Mouse (Mus musculus) hindbrain, embryonic 12.5 days (tissue): ENCODE measurements at regions not wholly inside any gene's neighbourhood (a gene's known extent, or its start where the extent isn't known, plus 50 kb on each side); places are given as distances from the start of the nearest gene placed in this dataset.
A peak's percentile ranks its signal among the peaks of the same experiment; 100 is the strongest.

Experiments
- ATAC-seq: fragments of 200-750 bp; cut with Nextera tagmentation; 2 replicates; pipeline ENCODE4 v1.8.0; 2017; ENCODE audit warnings: moderate TSS enrichment; ENCODE audit not compliant: low FRiP score
- H3K27ac ChIP-seq: fragments of 300-500 bp; sonication (generic); 2 replicates; pipeline ENCODE4 v1.5.1; 2016; ENCODE audit warnings: mild to moderate bottlenecking
- H3K27me3 ChIP-seq: fragments of 300-500 bp; sonication (generic); 2 replicates; pipeline ENCODE4 v1.6.1; 2016; ENCODE audit warnings: mild to moderate bottlenecking
- H3K36me3 ChIP-seq: fragments of 300-500 bp; sonication (generic); 2 replicates; pipeline ENCODE4 v1.6.1; 2016; ENCODE audit warnings: mild to moderate bottlenecking
- H3K4me1 ChIP-seq: fragments of 300-500 bp; sonication (generic); 2 replicates; pipeline ENCODE4 v1.6.1; 2016
- H3K4me2 ChIP-seq: fragments of 300-500 bp; sonication (generic); replicated peaks from 2 replicates; pipeline ENCODE4 v1.6.1; 2016; ENCODE audit warnings: mild to moderate bottlenecking
- H3K4me3 ChIP-seq: fragments of 300-500 bp; sonication (generic); 2 replicates; pipeline ENCODE4 v1.5.1; 2016; ENCODE audit warnings: mild to moderate bottlenecking
- H3K9ac ChIP-seq: fragments of 300-500 bp; sonication (generic); 2 replicates; pipeline ENCODE4 v1.6.1; 2016; ENCODE audit warnings: mild to moderate bottlenecking, moderate library complexity
- H3K9me3 ChIP-seq: fragments of 300-500 bp; sonication (generic); replicated peaks from 2 replicates; pipeline ENCODE4 v1.6.1; 2016; ENCODE audit warnings: mild to moderate bottlenecking
- WGBS: fragments of 180-500 bp; shearing (Covaris S2); methylation state at CpG from one replicate; pipeline ENCODE4 v1.1.7; 2016; 5-methylcytosine and 5-hydroxymethylcytosine counted together

DNA sequence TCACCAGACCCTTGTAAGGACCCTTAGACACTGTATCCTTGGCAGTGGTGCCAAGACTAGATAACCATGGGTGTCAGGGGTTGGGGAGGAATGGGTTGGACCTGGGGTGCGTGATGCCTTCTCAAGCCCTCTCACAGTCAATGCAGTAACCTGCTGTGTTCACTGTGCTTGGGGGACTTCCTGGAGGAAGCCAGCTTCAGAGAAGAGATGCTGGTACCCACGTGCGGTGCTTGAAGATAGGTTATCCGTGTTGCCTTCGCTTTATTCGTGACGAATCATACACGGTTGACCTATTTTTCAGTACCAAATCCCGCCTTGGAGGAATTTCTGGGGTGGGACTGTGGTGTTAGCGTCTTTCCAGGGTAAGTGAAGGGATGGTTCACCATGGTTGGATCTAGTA is 138.1 kb upstream of the Rtl1 start:
- H3K4me1 ChIP-seq: no peaks in the 10 kb centered on the region
- H3K27me3 ChIP-seq: no peaks in the 10 kb centered on the region
- WGBS: 95% methylated on average over 10 of the region's 10 CpGs
- H3K36me3 ChIP-seq: peaks cover 60% of the 10 kb centered on the region
- no peak for ATAC-seq
- no peaks in the 10 kb centered on the region for H3K9me3 ChIP-seq
- no peak overlapping the region for H3K27ac ChIP-seq
- H3K4me2 ChIP-seq: no peak overlapping the region
- no peak overlapping the region for H3K9ac ChIP-seq
- no peak overlapping the region for H3K4me3 ChIP-seq

DNA sequence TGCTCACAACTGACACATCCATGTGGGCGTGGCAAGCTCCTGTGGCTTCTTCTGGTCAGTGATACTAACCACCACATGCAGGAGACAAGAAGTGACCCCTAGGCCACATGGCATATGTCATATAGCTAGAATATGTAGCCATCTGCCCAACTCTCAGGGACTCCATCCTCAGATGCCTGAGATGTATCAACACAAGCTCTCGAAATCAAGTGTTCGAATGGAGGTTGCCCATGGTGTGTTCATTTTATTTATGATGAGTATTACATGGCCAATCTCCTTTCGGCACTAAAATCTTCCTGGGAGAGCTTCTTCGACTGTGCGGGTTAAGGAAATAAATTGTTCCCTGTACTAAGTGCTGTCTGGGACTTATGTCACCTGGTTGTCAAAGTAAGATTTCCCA is 138.8 kb upstream of the Rtl1 start:
- Histone ChIP-seq H3K27me3 (no peaks in the 10 kb centered on the region), H3K4me2 (no peak overlapping the region), H3K9me3 (no peaks in the 10 kb centered on the region), H3K36me3 (peaks cover 58% of the 10 kb centered on the region), H3K27ac (no peak overlapping the region), H3K4me1 (no peaks in the 10 kb centered on the region), H3K9ac (no peak overlapping the region), H3K4me3 (no peak overlapping the region)
- 96% methylated on average over 6 of the region's 6 CpGs for WGBS
- no peak for ATAC-seq

DNA sequence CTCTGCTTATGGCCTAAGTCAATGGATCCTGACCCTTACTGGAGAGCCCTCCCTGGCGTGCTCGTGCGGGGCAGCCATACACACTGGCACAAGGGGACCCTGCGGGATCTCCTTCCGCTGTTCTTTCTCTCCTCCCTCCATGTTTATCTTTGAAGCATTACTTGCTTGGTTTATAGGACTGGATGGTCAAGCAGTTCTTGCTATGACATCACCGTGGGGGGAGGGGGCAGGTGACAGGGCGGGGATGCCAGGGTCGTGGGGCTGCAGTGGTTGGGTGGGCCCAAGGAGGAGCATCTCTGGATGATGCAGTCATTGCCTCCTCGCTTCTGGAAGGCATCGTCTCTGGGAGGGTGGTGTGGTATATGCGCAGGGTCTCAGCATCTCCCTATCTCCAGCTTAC is 142.4 kb upstream of the Rtl1 start:
- peaks cover 23% of the 10 kb centered on the region for H3K4me1 ChIP-seq
- peaks cover 42% of the 10 kb centered on the region for H3K36me3 ChIP-seq
- no peak overlapping the region for H3K27ac ChIP-seq
- no peaks in the 10 kb centered on the region for H3K9me3 ChIP-seq
- no peaks in the 10 kb centered on the region for H3K27me3 ChIP-seq
- no peak for ATAC-seq
- no peak overlapping the region for H3K4me3 ChIP-seq
- WGBS: 96% methylated on average over 11 of the region's 11 CpGs
- H3K9ac ChIP-seq: no peak overlapping the region
- no peak overlapping the region for H3K4me2 ChIP-seq

- Histone ChIP-seq H3K27ac (no peak overlapping the region), H3K4me2 (no peak overlapping the region), H3K36me3 (peaks cover 36% of the 10 kb centered on the region), H3K9me3 (no peaks in the 10 kb centered on the region), H3K27me3 (no peaks in the 10 kb centered on the region), H3K4me3 (no peak overlapping the region), H3K9ac (no peak overlapping the region), H3K4me1 (peaks cover 30% of the 10 kb centered on the region)
- ATAC-seq: no peak
- WGBS: 83% methylated on average over 24 of the region's 24 CpGs
Measured at GRCm38 (mm10) chr12:109743036-109743650, 143.0 kb upstream of the Rtl1 start.

GRCm38 (mm10) chr12:109744186-109744585 is 144.1 kb upstream of the Rtl1 start:
- no peak overlapping the region for H3K27ac ChIP-seq
- H3K4me3 ChIP-seq: no peak overlapping the region
- WGBS: 97% methylated on average over 4 of the region's 4 CpGs
- peaks cover 40% of the 10 kb centered on the region for H3K4me1 ChIP-seq
- no peaks in the 10 kb centered on the region for H3K9me3 ChIP-seq
- peaks cover 33% of the 10 kb centered on the region for H3K36me3 ChIP-seq
- H3K9ac ChIP-seq: no peak overlapping the region
- ATAC-seq: no peak
- H3K4me2 ChIP-seq: no peak overlapping the region
- no peaks in the 10 kb centered on the region for H3K27me3 ChIP-seq

GRCm38 (mm10) chr12:109745731-109746484 is 145.8 kb upstream of the Rtl1 start:
- ATAC-seq: peak; percentile 46
- 35% methylated on average over 15 of the region's 15 CpGs for WGBS
- H3K27ac ChIP-seq: peak overlapping the region; percentile 84
- no peaks in the 10 kb centered on the region for H3K27me3 ChIP-seq
- H3K36me3 ChIP-seq: peaks cover 23% of the 10 kb centered on the region
- no peaks in the 10 kb centered on the region for H3K9me3 ChIP-seq
- peaks cover 56% of the 10 kb centered on the region for H3K4me1 ChIP-seq
- H3K4me3 ChIP-seq: no peak overlapping the region
- no peak overlapping the region for H3K4me2 ChIP-seq
- no peak overlapping the region for H3K9ac ChIP-seq

- ATAC-seq: no peak
- peaks cover 57% of the 10 kb centered on the region for H3K4me1 ChIP-seq
- peaks cover 20% of the 10 kb centered on the region for H3K36me3 ChIP-seq
- no peak overlapping the region for H3K4me2 ChIP-seq
- H3K27me3 ChIP-seq: no peaks in the 10 kb centered on the region
- H3K27ac ChIP-seq: peak overlapping the region; percentile 84
- no peaks in the 10 kb centered on the region for H3K9me3 ChIP-seq
- no peak overlapping the region for H3K4me3 ChIP-seq
- H3K9ac ChIP-seq: no peak overlapping the region
- WGBS: 76% methylated on average over 5 of the region's 5 CpGs
Measured at GRCm38 (mm10) chr12:109747201-109747600, 147.1 kb upstream of the Rtl1 start.

DNA sequence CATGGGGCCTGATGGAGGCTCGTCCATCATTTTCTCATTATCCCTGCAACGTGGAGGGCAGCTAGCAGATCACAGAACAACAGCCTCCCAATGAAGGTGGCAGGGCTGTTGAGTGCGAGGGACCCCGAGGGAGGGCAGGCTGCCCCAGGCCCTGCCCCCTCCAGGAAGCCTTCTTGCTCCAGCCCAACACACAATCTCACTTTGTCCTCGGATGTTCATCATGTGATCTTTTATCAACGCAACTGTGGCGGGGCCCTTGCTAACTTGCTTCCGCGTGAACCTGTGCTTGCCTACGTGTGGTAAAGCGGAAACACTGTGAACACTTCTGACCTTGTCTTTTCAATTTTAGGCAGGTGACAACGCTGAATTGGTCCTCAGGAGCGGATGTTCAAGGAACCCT is 147.6 kb upstream of the Rtl1 start:
- Histone ChIP-seq H3K4me2 (no peak overlapping the region), H3K27ac (peak overlapping the region; percentile 84), H3K9me3 (no peaks in the 10 kb centered on the region), H3K4me1 (peaks cover 57% of the 10 kb centered on the region), H3K4me3 (no peak overlapping the region), H3K36me3 (peaks cover 14% of the 10 kb centered on the region), H3K27me3 (no peaks in the 10 kb centered on the region), H3K9ac (no peak overlapping the region)
- 60% methylated on average over 13 of the region's 13 CpGs for WGBS
- no peak for ATAC-seq

- no peak overlapping the region for H3K4me3 ChIP-seq
- WGBS: 82% methylated on average over 12 of the region's 12 CpGs
- H3K27me3 ChIP-seq: no peaks in the 10 kb centered on the region
- H3K27ac ChIP-seq: peak overlapping the region; percentile 86
- peaks cover 57% of the 10 kb centered on the region for H3K4me1 ChIP-seq
- H3K9me3 ChIP-seq: no peaks in the 10 kb centered on the region
- no peak overlapping the region for H3K4me2 ChIP-seq
- H3K36me3 ChIP-seq: peaks cover 8% of the 10 kb centered on the region
- no peak overlapping the region for H3K9ac ChIP-seq
- no peak for ATAC-seq
Measured at GRCm38 (mm10) chr12:109748326-109749059, 148.4 kb upstream of the Rtl1 start.

- 40% methylated on average over 2 of the region's 2 CpGs for WGBS
- ATAC-seq: no peak
Measured at GRCm38 (mm10) chr12:109749256-109749655, 149.1 kb upstream of the Rtl1 start.

DNA sequence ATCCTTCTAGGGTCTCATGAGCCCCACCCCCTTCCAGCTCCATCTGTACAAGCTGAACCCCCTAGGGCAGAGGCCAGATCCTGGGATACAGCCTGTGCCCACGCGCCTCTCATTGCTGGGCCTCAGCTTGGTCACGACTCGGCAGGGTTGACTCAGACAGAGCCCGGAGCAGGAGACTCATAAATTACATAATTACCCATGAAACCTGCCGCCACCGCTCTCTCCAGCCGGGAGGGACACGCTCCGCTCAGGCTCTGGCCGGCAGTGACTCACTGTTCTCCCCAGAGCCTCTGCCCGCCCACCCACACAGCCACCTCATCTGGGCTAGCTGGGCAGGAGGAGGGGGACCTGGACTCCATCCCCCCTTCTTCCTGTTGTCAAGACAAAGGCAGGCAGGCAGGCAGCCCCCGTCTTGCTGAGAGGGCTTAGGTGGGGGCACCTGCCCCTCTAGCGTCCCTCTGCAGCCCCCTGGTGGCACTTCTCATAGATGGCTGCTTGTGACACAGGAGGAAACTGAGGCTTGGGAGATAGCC is 149.6 kb upstream of the Rtl1 start:
- H3K36me3 ChIP-seq: peaks cover 5% of the 10 kb centered on the region; the same call in 1 of the 2 replicates
- peaks cover 57% of the 10 kb centered on the region for H3K4me1 ChIP-seq
- ATAC-seq: peak; percentile 80
- 3% methylated on average over 14 of the region's 14 CpGs for WGBS
- H3K9me3 ChIP-seq: no peaks in the 10 kb centered on the region
- no peaks in the 10 kb centered on the region for H3K27me3 ChIP-seq
- peak overlapping the region; percentile 29 for H3K9ac ChIP-seq
- H3K4me2 ChIP-seq: peak overlapping the region; percentile 38
- H3K4me3 ChIP-seq: peak overlapping the region; percentile 16; the same call in 1 of the 2 replicates
- H3K27ac ChIP-seq: peak overlapping the region; percentile 86

More at GRCm38 (mm10) chr12:109749256-109749655, 149.1 kb upstream of the Rtl1 start:
- H3K9me3 ChIP-seq: no peaks in the 10 kb centered on the region
- peak overlapping the region; percentile 86 for H3K27ac ChIP-seq
- H3K9ac ChIP-seq: no peak overlapping the region
- H3K36me3 ChIP-seq: peaks cover 5% of the 10 kb centered on the region; the same call in 1 of the 2 replicates
- no peaks in the 10 kb centered on the region for H3K27me3 ChIP-seq
- peaks cover 57% of the 10 kb centered on the region for H3K4me1 ChIP-seq
- no peak overlapping the region for H3K4me3 ChIP-seq
- peak overlapping the region; percentile 38 for H3K4me2 ChIP-seq

DNA sequence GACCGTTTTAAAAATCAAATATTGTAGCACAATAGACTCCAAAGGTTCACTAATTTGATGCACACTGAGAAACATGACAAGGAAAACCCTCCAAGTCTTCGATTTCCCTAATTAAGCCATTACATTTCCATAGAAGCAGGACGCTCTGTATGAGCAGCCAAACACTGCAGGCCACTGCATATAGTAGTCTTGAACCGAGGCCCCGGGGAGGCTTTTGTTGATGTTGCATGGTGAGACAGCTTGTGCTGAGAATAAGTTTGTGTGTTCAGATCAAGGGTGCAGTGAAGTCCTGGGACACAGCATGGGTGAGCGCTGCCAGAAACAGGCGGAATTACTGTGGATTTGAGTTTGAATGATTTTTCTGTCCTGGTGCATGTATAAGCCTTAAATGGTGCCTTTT is 154.9 kb upstream of the Rtl1 start:
- Histone ChIP-seq H3K9me3 (no peaks in the 10 kb centered on the region), H3K27me3 (no peaks in the 10 kb centered on the region), H3K4me3 (no peak overlapping the region), H3K4me1 (peaks cover 9% of the 10 kb centered on the region), H3K36me3 (no peaks in the 10 kb centered on the region), H3K27ac (no peak overlapping the region), H3K4me2 (no peak overlapping the region), H3K9ac (no peak overlapping the region)
- 75% methylated on average over 7 of the region's 7 CpGs for WGBS
- ATAC-seq: no peak
